ENCODE assay signal across 9 mouse cellular contexts in the genomic region with DNA sequence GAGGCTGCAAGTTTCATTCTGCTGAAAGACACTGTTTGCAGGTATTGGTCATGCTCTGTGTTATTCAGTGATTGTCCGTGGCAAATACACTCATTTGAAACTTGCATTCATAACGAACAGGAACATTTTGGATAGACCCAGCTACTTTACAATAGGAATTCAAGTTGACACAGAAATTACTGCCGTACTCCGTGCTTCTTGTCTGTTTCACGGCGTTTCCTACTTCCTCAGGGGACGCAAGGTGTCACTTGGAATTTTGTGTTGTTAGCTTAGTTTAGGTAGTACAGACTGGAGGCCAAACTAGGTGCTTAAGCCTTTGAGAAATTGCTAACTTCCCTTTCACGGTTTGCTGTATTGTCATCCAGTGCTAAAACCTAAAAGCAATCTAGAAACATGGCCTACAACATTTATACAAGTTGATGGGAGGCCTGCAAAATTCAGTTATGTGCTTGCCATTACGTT. TPM values are rescaled to one million over a fixed set of nuclear protein-coding genes. Genes with fewer than 3 reads are reported as not detected.
A peak's percentile ranks its signal among the peaks of the same experiment; 100 is the strongest.
DNase-seq lines count a peak whose midpoint lies in the region; ATAC-seq and TF ChIP-seq lines count a peak whose summit lies in the region.
"Had no signal": no experiment of that assay in that cellular context is flagged by ENCODE, and none has a peak within 500 bp of the region (broad histone marks: within the 10 kb centered on the region; RNA-seq: fewer than 3 reads in every experiment).

No protein-coding gene starts in this region.

- intact Hi-C loops in gastrocnemius, adult 2 months (cut with DNase I): no loop called here
- intact Hi-C loops in gastrocnemius, postnatal 36 days (cut with DNase I): no loop called here

- H3K27ac ChIP-seq in gastrocnemius, adult 2 months: peak overlapping the region; percentile 97
- no peak overlapping the region for H3K27ac ChIP-seq in liver, embryonic 11.5 days (ENCODE audit: low read depth, low read length)

- H3K4me3 ChIP-seq in gastrocnemius, adult 2 months: peak overlapping the region; percentile 90
- peak overlapping the region; percentile 85 for H3K4me3 ChIP-seq in liver, embryonic 11.5 days (ENCODE audit: low read depth, low read length)

- H3K27me3 ChIP-seq in liver, embryonic 11.5 days (replicated peaks; ENCODE audit: control insufficient read depth, insufficient read depth, low read length): no peaks in the 10 kb centered on the region

- peak overlapping the region; percentile 77 for H3K4me2 ChIP-seq in liver, embryonic 11.5 days

- H3K36me3 ChIP-seq in liver, embryonic 11.5 days (ENCODE audit: control insufficient read depth, insufficient read depth, low read length): no peaks in the 10 kb centered on the region

- no peak for TF ChIP-seq CTCF in gastrocnemius, adult 2 months (IDR thresholded peaks at IDR 0.05)

- no peak for DNase-seq in gastrocnemius, adult 2 months
- no peak for DNase-seq in gastrocnemius, postnatal 36 days
- peak; percentile 10 for DNase-seq in thymus, postnatal 25 days
- DNase-seq in thymus, postnatal 4 days: no peak
- DNase-seq in liver, embryonic 11.5 days (ENCODE audit: low spot score): no peak
- DNase-seq in layer of hippocampus, postnatal 10 days (ENCODE audit: low spot score in 2 of 2): no peak
- no peak for DNase-seq in urinary bladder, adult 2 months (ENCODE audit: low spot score)
- DNase-seq in layer of hippocampus, adult 9-11 months: no peak

- H3K9ac ChIP-seq in liver, embryonic 11.5 days (ENCODE audit: low read depth, low read length): peak overlapping the region; percentile 88

- H3K4me1 ChIP-seq in liver, embryonic 11.5 days (replicated peaks; ENCODE audit: control insufficient read depth, insufficient read depth, low read length): peaks cover 9% of the 10 kb centered on the region

- 41% methylated on average over 9 of the region's 9 CpGs for WGBS in liver, embryonic 11.5 days

- H3K9me3 ChIP-seq in liver, embryonic 11.5 days (ENCODE audit: control insufficient read depth, low read length): no peaks in the 10 kb centered on the region

- ATAC-seq in liver, embryonic 11.5 days (replicated peaks; ENCODE audit: low FRiP score): no peak

RNA-seq across cellular contexts. Expression of a gene that starts 1.2 kb away (rescaled TPM):
- total RNA-seq in gastrocnemius, adult 2 months (2021): not detected
- not detected for total RNA-seq in gastrocnemius, postnatal 36 days (2021)
- polyA plus RNA-seq in liver, embryonic 11.5 days (2014; fragmentation: Nextera tagmentation; extraction: Ambion mirVana): not detected in 2 replicates
- not detected for total RNA-seq in layer of hippocampus, postnatal 10 days (2021)
- not detected in 2 replicates for polyA plus RNA-seq in urinary bladder, adult 2 months (2012; rRNA removed)
- total RNA-seq: heart, postnatal 10 days had no signal

RNA-seq across cellular contexts. Expression of a gene that starts 1.5 kb away (rescaled TPM):
- 10 to 100 TPM; 22.8 to 27.0 TPM for total RNA-seq in gastrocnemius, adult 2 months (2021)
- total RNA-seq in gastrocnemius, postnatal 36 days (2021): 10 to 100 TPM; 17.4 to 21.0 TPM
- polyA plus RNA-seq in liver, embryonic 11.5 days (2014; fragmentation: Nextera tagmentation; extraction: Ambion mirVana): 43.0 and 43.7 TPM in 2 replicates
- 10 to 100 TPM; 58.3 to 65.3 TPM for total RNA-seq in layer of hippocampus, postnatal 10 days (2021)
- polyA plus RNA-seq in urinary bladder, adult 2 months (2012; rRNA removed): 38.3 and 43.5 TPM in 2 replicates
